Mouse (Mus musculus) myocyte (in vitro differentiated cells): ENCODE results near the gene Ppil6. TPM values are rescaled to one million over a fixed set of nuclear protein-coding genes. Genes with fewer than 3 reads are reported as not detected.

ENCODE experiments used
- H3K27me3 ChIP-seq: one replicate; pipeline ENCODE4 v1.6.1; 2011; ENCODE audit not compliant: control insufficient read depth, insufficient read depth, insufficient read length
- H3K36me3 ChIP-seq: one replicate; pipeline ENCODE4 v1.6.1; 2011; ENCODE audit not compliant: control insufficient read depth, insufficient read depth
- H3K4me2 ChIP-seq: one replicate; pipeline ENCODE4 v1.6.1; 2011; ENCODE audit warnings: low read depth, control low read depth
- H3K4me3 ChIP-seq: one replicate; pipeline ENCODE4 v1.5.1; 2011; ENCODE audit warnings: mild to moderate bottlenecking, control low read depth, moderate library complexity
- H3K79me2 ChIP-seq: one replicate; pipeline ENCODE4 v1.6.1; 2011; ENCODE audit not compliant: control insufficient read depth, insufficient read depth
- H3ac ChIP-seq: one replicate; pipeline ENCODE4 v1.6.1; 2011; ENCODE audit not compliant: control insufficient read depth, insufficient read length
- CEBPB ChIP-seq: IDR thresholded peaks from 2 replicates; pipeline ENCODE4 v1.6.1; 2011; ENCODE audit warnings: mild to moderate bottlenecking, moderate library complexity; ENCODE audit not compliant: poor library complexity, insufficient read depth, severe bottlenecking
- E2F4 ChIP-seq: IDR thresholded peaks from one replicate; pipeline ENCODE4 v1.6.1; 2011; ENCODE audit warnings: mild to moderate bottlenecking, control low read depth, moderate library complexity; ENCODE audit not compliant: insufficient read depth
- MAX ChIP-seq: IDR thresholded peaks from one replicate; pipeline ENCODE4 v1.6.1; 2011; ENCODE audit warnings: low read depth, mild to moderate bottlenecking, control low read depth
- MYOD1 ChIP-seq, 3 experiments: IDR thresholded peaks; one replicate each; pipeline ENCODE4 v1.6.1; 2011; ENCODE audit warnings: control low read depth in 2 of 3, low read depth in 2 of 3, mild to moderate bottlenecking in 2 of 3, moderate library complexity in 1 of 3; ENCODE audit not compliant: insufficient read length in 2 of 3, control insufficient read depth in 1 of 3
- MYOG ChIP-seq, 3 experiments: IDR thresholded peaks; one replicate each; pipeline ENCODE4 v1.6.1; 2011; ENCODE audit warnings: control low read depth in 2 of 3, low read depth in 2 of 3, mild to moderate bottlenecking in 2 of 3; ENCODE audit not compliant: insufficient read length in 2 of 3, control insufficient read depth in 1 of 3, insufficient read depth in 1 of 3
- POLR2A ChIP-seq: IDR thresholded peaks from one replicate; pipeline ENCODE4 v1.6.1; 2011; ENCODE audit warnings: low read depth, mild to moderate bottlenecking, control low read depth, moderate library complexity; ENCODE audit not compliant: insufficient read length
- POLR2AphosphoS2 ChIP-seq: IDR thresholded peaks from one replicate; pipeline ENCODE4 v1.6.1; 2011; ENCODE audit warnings: low read depth, control low read depth; ENCODE audit not compliant: insufficient read length
- REST ChIP-seq: IDR thresholded peaks from one replicate; pipeline ENCODE4 v1.6.1; 2011; ENCODE audit warnings: mild to moderate bottlenecking, control low read depth, moderate library complexity; ENCODE audit not compliant: insufficient read depth, insufficient read length
- SRF ChIP-seq: IDR thresholded peaks from one replicate; pipeline ENCODE4 v1.6.1; 2011; ENCODE audit warnings: low read depth; ENCODE audit not compliant: control insufficient read depth, insufficient read length
- TCF12 ChIP-seq: IDR thresholded peaks from one replicate; pipeline ENCODE4 v1.6.1; 2011; ENCODE audit warnings: mild to moderate bottlenecking, control low read depth; ENCODE audit not compliant: poor library complexity, insufficient read depth, severe bottlenecking
- TCF3 ChIP-seq: IDR thresholded peaks from one replicate; pipeline ENCODE4 v1.6.1; 2011; ENCODE audit warnings: low read depth, control low read depth; ENCODE audit not compliant: insufficient read length
- USF1 ChIP-seq: IDR thresholded peaks from one replicate; pipeline ENCODE4 v1.6.1; 2011; ENCODE audit warnings: low read depth, mild to moderate bottlenecking, control low read depth, moderate library complexity
- polyA plus RNA-seq: library from polyadenylated mRNA; unstranded; fragments of >200 nt; fragmentation: generic; extraction: Trizol; gene quantifications from one replicate; pipeline ENCODE4 v1.2.1, GENCODE M21; 2012; ENCODE audit warnings: missing spikeins

Ppil6 gene
- polyA plus RNA-seq, 1 experiment: 0.64 TPM

- Histone ChIP-seq H3K79me2 (no peaks in the 10 kb centered on the region), H3ac (peak overlapping the region; percentile 47), H3K4me3 (peak overlapping the region; percentile 93), H3K4me2 (peak overlapping the region; percentile 89), H3K27me3 (no peaks in the 10 kb centered on the region), H3K36me3 (peaks cover 8% of the 10 kb centered on the region)
- TF ChIP-seq SRF (no peak), POLR2AphosphoS2 (no peak), E2F4 (no peak), MAX (no peak), USF1 (no peak), POLR2A (no peak), CEBPB (no peak), REST (no peak), MYOD1 (IDR thresholded peaks at IDR 0.05; ENCODE audit: control insufficient read depth in 1 of 3, insufficient read length in 2 of 3, low read depth in 2 of 3) (no peak), TCF3 (no peak), MYOG (IDR thresholded peaks at IDR 0.05; ENCODE audit: control insufficient read depth in 1 of 3, insufficient read depth in 1 of 3, insufficient read length in 2 of 3, low read depth in 2 of 3) (no peak), TCF12 (no peak)
These were observed 13.3 kb upstream of the Ppil6 start for GRCm38 (mm10) chr10:41477018-41477277.

GRCm38 (mm10) chr10:41477278-41478181 is 12.7 kb upstream of the Ppil6 start:
- no peaks in the 10 kb centered on the region for H3K79me2 ChIP-seq
- peaks cover 8% of the 10 kb centered on the region for H3K36me3 ChIP-seq
- peak overlapping the region; percentile 93 for H3K4me3 ChIP-seq
- peak overlapping the region; percentile 89 for H3K4me2 ChIP-seq
- peak overlapping the region; percentile 47 for H3ac ChIP-seq
- TF ChIP-seq MYOG (IDR thresholded peaks at IDR 0.05; ENCODE audit: control insufficient read depth in 1 of 3, insufficient read depth in 1 of 3, insufficient read length in 2 of 3, low read depth in 2 of 3): peak; percentile 66 to 92 (median 86)
- TF ChIP-seq E2F4: peak; percentile 2
- TF ChIP-seq MYOD1 (IDR thresholded peaks at IDR 0.05; ENCODE audit: control insufficient read depth in 1 of 3, insufficient read length in 2 of 3, low read depth in 2 of 3): peak; percentile 73 to 90 (median 87)
- TF ChIP-seq TCF12: peak; percentile 64
- TF ChIP-seq POLR2AphosphoS2: no peak
- TF ChIP-seq CEBPB: no peak
- peak; percentile 68 for TF ChIP-seq MAX
- peak; percentile 56 for TF ChIP-seq POLR2A
- peak; percentile 69 for TF ChIP-seq USF1
- TF ChIP-seq TCF3: peak; percentile 42
- TF ChIP-seq SRF: peak; percentile 74
- no peak for TF ChIP-seq REST
- H3K27me3 ChIP-seq: no peaks in the 10 kb centered on the region

GRCm38 (mm10) chr10:41479961-41480360 is 10.3 kb upstream of the Ppil6 start:
- no peak overlapping the region for H3ac ChIP-seq
- H3K4me3 ChIP-seq: no peak overlapping the region
- no peak overlapping the region for H3K4me2 ChIP-seq
- TF ChIP-seq SRF: no peak
- peak; percentile 47 for TF ChIP-seq TCF3
- TF ChIP-seq MYOG (IDR thresholded peaks at IDR 0.05; ENCODE audit: control insufficient read depth in 1 of 3, insufficient read depth in 1 of 3, insufficient read length in 2 of 3, low read depth in 2 of 3): peak; percentile 19 to 82 (median 56)
- peak in 2 of 3 experiments; percentile 20 to 86 for TF ChIP-seq MYOD1 (IDR thresholded peaks at IDR 0.05; ENCODE audit: control insufficient read depth in 1 of 3, insufficient read length in 2 of 3, low read depth in 2 of 3)
- TF ChIP-seq TCF12: peak; percentile 20
- H3K36me3 ChIP-seq: peaks cover 14% of the 10 kb centered on the region
- no peaks in the 10 kb centered on the region for H3K79me2 ChIP-seq
- H3K27me3 ChIP-seq: no peaks in the 10 kb centered on the region

GRCm38 (mm10) chr10:41480938-41481880 is 9.0 kb upstream of the Ppil6 start:
- Histone ChIP-seq H3K4me2 (no peak overlapping the region), H3K36me3 (peaks cover 21% of the 10 kb centered on the region), H3K79me2 (no peaks in the 10 kb centered on the region), H3K4me3 (no peak overlapping the region), H3K27me3 (no peaks in the 10 kb centered on the region), H3ac (no peak overlapping the region)
- TF ChIP-seq REST (no peak), MYOG (IDR thresholded peaks at IDR 0.05; ENCODE audit: control insufficient read depth in 1 of 3, insufficient read depth in 1 of 3, insufficient read length in 2 of 3, low read depth in 2 of 3) (no peak)
